Mouse (Mus musculus) hindbrain, embryonic 13.5 days (tissue): ENCODE data around the gene Acvr1b. TPM values are rescaled to one million over a fixed set of nuclear protein-coding genes. Genes with fewer than 3 reads are reported as not detected.

Source experiments
- ATAC-seq: fragments of 200-750 bp; cut with Nextera tagmentation; 2 replicates; pipeline ENCODE4 v1.8.0; 2017; ENCODE audit warnings: moderate TSS enrichment; ENCODE audit not compliant: low FRiP score
- H3K27ac ChIP-seq: fragments of 300-500 bp; sonication (generic); 2 replicates; pipeline ENCODE4 v1.5.1; 2015; ENCODE audit warnings: inconsistent platforms, mild to moderate bottlenecking, moderate library complexity
- H3K27me3 ChIP-seq: fragments of 300-500 bp; sonication (generic); 2 replicates; pipeline ENCODE4 v1.6.1; 2015; ENCODE audit warnings: mild to moderate bottlenecking, inconsistent platforms
- H3K36me3 ChIP-seq: fragments of 300-500 bp; sonication (generic); 2 replicates; pipeline ENCODE4 v1.6.1; 2015; ENCODE audit warnings: mild to moderate bottlenecking, inconsistent platforms
- H3K4me1 ChIP-seq: fragments of 300-500 bp; sonication (generic); replicated peaks from 2 replicates; pipeline ENCODE4 v1.6.1; 2015; ENCODE audit warnings: inconsistent platforms
- H3K4me2 ChIP-seq: fragments of 300-500 bp; sonication (generic); 2 replicates; pipeline ENCODE4 v1.6.1; 2015; ENCODE audit warnings: inconsistent platforms, mild to moderate bottlenecking, moderate library complexity
- H3K4me3 ChIP-seq: fragments of 300-500 bp; sonication (generic); 2 replicates; pipeline ENCODE4 v1.5.1; 2015; ENCODE audit warnings: mild to moderate bottlenecking, inconsistent platforms
- H3K9ac ChIP-seq: fragments of 300-500 bp; sonication (generic); 2 replicates; pipeline ENCODE4 v1.6.1; 2015; ENCODE audit warnings: mild to moderate bottlenecking, inconsistent platforms
- H3K9me3 ChIP-seq: fragments of 300-500 bp; sonication (generic); 2 replicates; pipeline ENCODE4 v1.6.1; 2016; ENCODE audit warnings: inconsistent platforms
- WGBS: fragments of 180-500 bp; shearing (Covaris S2); methylation state at CpG from one replicate; pipeline ENCODE4 v1.1.7; 2015; 5-methylcytosine and 5-hydroxymethylcytosine counted together
- polyA plus RNA-seq: library from polyadenylated mRNA; unstranded; fragments of >200 nt; fragmentation: Nextera tagmentation; extraction: Ambion mirVana; gene quantifications from 2 replicates; pipeline ENCODE4 v1.2.1, GENCODE M21; 2015

The Acvr1b gene
- polyA plus RNA-seq, 1 experiment from 2014 or later, result 20.5 TPM

DNA sequence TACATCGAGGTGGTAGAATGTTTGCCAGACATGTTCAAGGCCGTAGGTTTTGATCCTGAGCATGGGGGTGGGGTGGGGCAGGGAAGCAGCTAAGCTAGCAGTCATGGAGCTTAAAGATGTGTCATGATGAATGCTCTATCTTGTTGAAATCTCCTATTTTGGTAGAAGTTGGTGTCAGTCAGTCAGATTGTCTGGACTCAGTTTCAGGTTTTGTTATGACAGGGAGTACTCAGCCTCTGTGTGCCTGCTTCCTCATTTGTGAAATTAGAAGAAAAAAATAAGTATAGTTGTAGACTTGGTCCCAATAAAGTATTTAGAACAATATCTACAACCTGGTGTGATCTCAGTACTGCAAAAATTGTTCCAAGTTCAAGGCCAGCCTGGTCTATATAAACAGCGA, 35.2 kb upstream of the Acvr1b start:
- Histone ChIP-seq H3K4me3 (no peak overlapping the region), H3K27ac (no peak overlapping the region), H3K9ac (no peak overlapping the region), H3K4me1 (peaks cover 40% of the 10 kb centered on the region), H3K36me3 (no peaks in the 10 kb centered on the region), H3K4me2 (no peak overlapping the region), H3K9me3 (no peaks in the 10 kb centered on the region), H3K27me3 (0 out of 2 replicates have a peak, but pooled peaks cover 19% of the 10 kb centered on the region)
- no peak for ATAC-seq
- WGBS, result 89% methylated on average over 3 of the region's 3 CpGs

GRCm38 (mm10) chr15:101139885-101140284, 34.0 kb upstream of the Acvr1b start:
- Histone ChIP-seq H3K9ac (no peak overlapping the region; the same call in 1 of the 2 replicates), H3K9me3 (no peaks in the 10 kb centered on the region), H3K4me3 (no peak overlapping the region), H3K4me2 (no peak overlapping the region), H3K27ac (peak overlapping the region; percentile 76), H3K36me3 (no peaks in the 10 kb centered on the region), H3K27me3 (0 out of 2 replicates have a peak, but pooled peaks cover 19% of the 10 kb centered on the region), H3K4me1 (peaks cover 33% of the 10 kb centered on the region)
- ATAC-seq, result peak; percentile 26; the same call in 1 of the 2 replicates
- 10% methylated on average over 12 of the region's 12 CpGs for WGBS

DNA sequence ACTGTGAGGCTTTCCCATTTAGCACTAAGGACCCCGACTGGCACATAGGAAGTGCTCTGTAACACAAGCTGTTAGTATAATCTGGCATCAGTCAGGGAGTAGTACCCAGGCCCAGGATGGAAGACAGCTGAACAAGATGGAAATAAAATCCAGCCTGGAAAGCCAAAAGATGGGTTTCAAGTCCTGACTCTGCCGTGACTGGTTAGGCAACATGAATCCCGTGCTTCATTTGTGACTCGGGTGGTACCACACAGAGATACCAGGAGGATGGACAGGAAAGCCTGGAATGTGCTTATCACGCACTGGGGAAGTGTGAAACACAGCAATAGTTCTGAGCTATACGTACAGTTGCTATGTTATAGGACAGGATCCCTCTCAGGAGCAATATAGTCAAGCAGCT, 33.3 kb upstream of the Acvr1b start:
- Histone ChIP-seq H3K4me2 (no peak overlapping the region), H3K4me3 (no peak overlapping the region), H3K9me3 (no peaks in the 10 kb centered on the region), H3K4me1 (peaks cover 39% of the 10 kb centered on the region), H3K27me3 (0 out of 2 replicates have a peak, but pooled peaks cover 16% of the 10 kb centered on the region), H3K27ac (peak overlapping the region; percentile 76; the same call in 1 of the 2 replicates), H3K9ac (no peak overlapping the region), H3K36me3 (no peaks in the 10 kb centered on the region)
- ATAC-seq, result no peak
- WGBS, result 64% methylated on average over 6 of the region's 6 CpGs

DNA sequence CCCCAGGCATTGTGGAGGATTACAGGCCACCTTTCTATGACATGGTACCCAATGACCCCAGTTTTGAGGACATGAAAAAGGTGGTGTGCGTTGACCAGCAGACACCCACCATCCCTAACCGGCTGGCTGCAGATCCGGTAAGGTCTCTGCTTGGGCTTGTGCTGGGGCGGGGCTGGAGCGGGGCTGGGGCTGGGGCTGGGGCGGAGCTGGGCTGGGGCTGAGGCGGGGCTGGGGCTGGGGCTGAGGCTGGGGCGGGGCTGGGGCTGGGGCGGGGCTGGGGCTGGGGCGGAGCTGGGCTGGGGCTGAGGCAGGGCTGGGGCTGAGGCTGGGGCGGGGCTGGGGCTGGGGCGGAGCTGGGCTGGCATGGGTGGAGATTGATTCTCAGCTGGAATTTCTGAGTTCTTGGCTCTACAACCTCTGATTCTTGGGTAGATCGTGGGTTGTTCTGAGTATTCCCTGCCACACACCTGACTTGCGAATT, 32.8 kb upstream of the Acvr1b start:
- Histone ChIP-seq H3K4me1 (peaks cover 44% of the 10 kb centered on the region), H3K4me3 (no peak overlapping the region), H3K36me3 (no peaks in the 10 kb centered on the region), H3K27me3 (0 out of 2 replicates have a peak, but pooled peaks cover 16% of the 10 kb centered on the region), H3K27ac (no peak overlapping the region), H3K9ac (no peak overlapping the region), H3K9me3 (no peaks in the 10 kb centered on the region), H3K4me2 (no peak overlapping the region)
- peak; percentile 23; the same call in 1 of the 2 replicates for ATAC-seq
- WGBS, result 5% methylated on average over 11 of the region's 14 CpGs

DNA sequence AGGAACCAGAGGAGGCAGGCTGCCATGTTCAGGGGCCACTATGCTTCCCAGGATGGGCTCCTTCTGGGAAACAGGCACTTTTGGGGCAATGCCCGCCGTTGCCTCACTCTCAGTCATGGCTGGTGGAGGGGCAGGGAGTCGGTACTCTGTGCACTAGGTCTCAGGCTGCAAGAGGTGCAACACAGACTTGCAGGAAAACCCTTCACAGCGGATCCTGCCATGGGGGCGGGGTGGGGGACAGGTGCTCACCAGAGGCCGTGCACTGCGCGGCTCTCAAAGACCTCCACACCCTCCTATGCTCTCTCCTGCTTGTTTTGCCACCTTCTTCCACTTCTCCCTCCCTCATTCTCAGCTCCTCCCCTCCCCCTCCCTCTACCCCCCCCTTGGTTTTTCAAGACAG, 31.2 kb upstream of the Acvr1b start:
- WGBS, result 55% methylated on average over 8 of the region's 8 CpGs
- Histone ChIP-seq H3K27ac (no peak overlapping the region), H3K9ac (no peak overlapping the region), H3K36me3 (no peaks in the 10 kb centered on the region), H3K4me2 (no peak overlapping the region), H3K4me1 (peaks cover 54% of the 10 kb centered on the region), H3K4me3 (no peak overlapping the region), H3K27me3 (0 out of 2 replicates have a peak, but pooled peaks cover 23% of the 10 kb centered on the region), H3K9me3 (no peaks in the 10 kb centered on the region)
- no peak for ATAC-seq

DNA sequence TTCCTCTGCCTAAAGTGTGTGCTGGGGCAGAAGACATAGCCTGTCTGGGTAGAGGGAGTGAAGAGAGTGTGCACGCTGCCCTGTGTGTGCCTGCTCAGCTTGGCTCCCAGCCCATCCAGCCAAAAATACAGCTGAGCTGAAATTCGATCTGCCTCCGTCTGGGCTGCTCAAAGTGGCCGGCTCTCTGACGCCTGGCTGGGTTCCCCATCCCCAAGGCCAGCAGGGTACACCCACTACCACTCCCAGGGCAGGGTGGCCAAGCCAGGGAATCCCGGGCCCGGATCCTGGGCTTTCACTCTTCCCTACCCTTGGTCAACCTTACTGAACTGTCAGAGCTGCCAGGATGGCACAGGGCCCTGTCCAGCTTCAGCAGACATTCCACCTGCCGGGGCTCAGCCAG, 30.4 kb upstream of the Acvr1b start:
- Histone ChIP-seq H3K9me3 (no peaks in the 10 kb centered on the region), H3K4me2 (no peak overlapping the region), H3K9ac (no peak overlapping the region), H3K4me1 (peaks cover 57% of the 10 kb centered on the region), H3K4me3 (no peak overlapping the region), H3K27me3 (0 out of 2 replicates have a peak, but pooled peaks cover 18% of the 10 kb centered on the region), H3K36me3 (no peaks in the 10 kb centered on the region), H3K27ac (no peak overlapping the region)
- WGBS, result 20% methylated on average over 8 of the region's 8 CpGs
- ATAC-seq, result no peak

- no peak for ATAC-seq
- Histone ChIP-seq H3K9me3 (no peaks in the 10 kb centered on the region), H3K4me2 (no peak overlapping the region), H3K27ac (no peak overlapping the region), H3K9ac (no peak overlapping the region), H3K4me3 (no peak overlapping the region), H3K27me3 (0 out of 2 replicates have a peak, but pooled peaks cover 18% of the 10 kb centered on the region), H3K36me3 (no peaks in the 10 kb centered on the region), H3K4me1 (peaks cover 55% of the 10 kb centered on the region)
- 91% methylated on average over 5 of the region's 5 CpGs for WGBS
Measured at GRCm38 (mm10) chr15:101144176-101144575, 29.7 kb upstream of the Acvr1b start.

DNA sequence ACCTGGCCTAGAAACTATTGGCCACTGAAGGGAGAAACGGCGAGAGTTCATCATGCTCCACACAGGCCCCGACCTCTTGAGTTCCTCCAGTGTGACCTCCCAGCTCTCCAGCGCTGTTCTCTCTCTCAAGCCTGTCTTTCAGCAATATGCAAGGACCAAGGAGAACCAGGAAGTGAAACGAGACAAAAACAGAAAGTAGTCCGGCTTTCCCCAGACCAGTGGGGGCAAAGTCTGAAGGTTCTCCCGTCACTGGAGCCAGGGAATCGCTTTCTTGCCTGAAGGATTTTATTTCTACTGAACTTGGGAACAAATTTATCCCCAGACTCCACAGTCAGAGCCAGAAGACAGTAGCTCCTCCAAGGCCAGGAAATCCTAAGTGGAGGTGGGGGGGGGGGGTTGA, 29.1 kb upstream of the Acvr1b start:
- no peak overlapping the region for H3K4me2 ChIP-seq
- H3K9me3 ChIP-seq, result no peaks in the 10 kb centered on the region
- no peak overlapping the region for H3K27ac ChIP-seq
- H3K27me3 ChIP-seq, result 0 out of 2 replicates have a peak, but pooled peaks cover 18% of the 10 kb centered on the region
- H3K9ac ChIP-seq, result no peak overlapping the region
- no peaks in the 10 kb centered on the region for H3K36me3 ChIP-seq
- no peak for ATAC-seq
- H3K4me1 ChIP-seq, result peaks cover 49% of the 10 kb centered on the region
- H3K4me3 ChIP-seq, result no peak overlapping the region
- 87% methylated on average over 8 of the region's 8 CpGs for WGBS

DNA sequence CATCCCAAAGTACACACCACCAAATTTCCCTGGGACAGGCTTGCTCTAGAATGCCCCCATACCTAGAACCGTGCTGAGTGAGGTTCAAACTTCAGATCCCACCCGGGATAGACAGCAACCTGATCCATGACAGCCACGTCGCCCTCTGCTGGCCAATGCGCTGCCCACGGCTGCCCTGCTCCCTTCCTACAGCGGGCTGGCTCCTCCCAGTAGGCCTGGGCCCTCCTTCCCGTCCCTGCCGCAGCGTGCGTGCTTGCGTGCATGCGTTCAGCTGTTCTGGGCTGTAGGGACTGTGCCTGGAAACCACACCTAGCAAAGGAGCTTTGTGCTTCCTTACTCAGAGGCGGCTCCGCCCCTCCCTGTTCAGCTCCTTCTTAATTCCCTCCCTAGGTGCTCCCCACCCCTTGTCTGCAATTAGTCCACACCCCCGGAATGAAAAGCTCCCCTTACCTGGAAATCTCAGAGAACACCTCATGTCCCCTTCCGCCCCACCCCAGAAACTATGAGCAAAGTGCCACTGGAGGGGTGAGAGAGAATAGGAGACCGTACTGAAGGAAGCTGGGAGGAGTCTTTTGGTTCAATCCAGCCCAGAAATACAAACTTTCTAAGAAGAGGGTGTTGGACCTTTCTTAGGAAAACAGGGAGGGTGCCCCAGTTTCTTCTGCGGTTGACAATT, 28.3 kb upstream of the Acvr1b start:
- H3K27ac ChIP-seq, result 0 out of 2 replicates have a peak overlapping the region, but pooled peaks have one; percentile 44

GRCm38 (mm10) chr15:101146100-101146965, 27.5 kb upstream of the Acvr1b start:
- 0 out of 2 replicates have a peak overlapping the region, but pooled peaks have one; percentile 44 for H3K27ac ChIP-seq
- H3K36me3 ChIP-seq, result no peaks in the 10 kb centered on the region
- 0 out of 2 replicates have a peak, but pooled peaks cover 18% of the 10 kb centered on the region for H3K27me3 ChIP-seq
- H3K9ac ChIP-seq, result peak overlapping the region; percentile 16; the same call in 1 of the 2 replicates
- no peak overlapping the region for H3K4me3 ChIP-seq
- H3K4me2 ChIP-seq, result peak overlapping the region; percentile 40; the same call in 1 of the 2 replicates
- no peak for ATAC-seq
- no peaks in the 10 kb centered on the region for H3K9me3 ChIP-seq
- peaks cover 37% of the 10 kb centered on the region for H3K4me1 ChIP-seq
- WGBS, result 73% methylated on average over 15 of the region's 15 CpGs

More for the DNA sequence above, 28.3 kb upstream of the Acvr1b start:
- Histone ChIP-seq H3K36me3 (no peaks in the 10 kb centered on the region), H3K4me2 (peak overlapping the region; percentile 40), H3K27me3 (0 out of 2 replicates have a peak, but pooled peaks cover 18% of the 10 kb centered on the region), H3K9me3 (no peaks in the 10 kb centered on the region), H3K4me1 (peaks cover 41% of the 10 kb centered on the region), H3K9ac (peak overlapping the region; percentile 16; the same call in 1 of the 2 replicates), H3K4me3 (peak overlapping the region; percentile 17; the same call in 1 of the 2 replicates)
- ATAC-seq, result peak; percentile 90
- 10% methylated on average over 19 of the region's 19 CpGs for WGBS

- H3K4me1 ChIP-seq, result peaks cover 37% of the 10 kb centered on the region
- no peaks in the 10 kb centered on the region for H3K9me3 ChIP-seq
- no peaks in the 10 kb centered on the region for H3K36me3 ChIP-seq
- H3K4me3 ChIP-seq, result no peak overlapping the region
- WGBS, result 76% methylated on average over 16 of the region's 16 CpGs
- H3K27ac ChIP-seq, result no peak overlapping the region
- no peak overlapping the region for H3K4me2 ChIP-seq
- peak overlapping the region; percentile 29; the same call in 1 of the 2 replicates for H3K9ac ChIP-seq
- H3K27me3 ChIP-seq, result 0 out of 2 replicates have a peak, but pooled peaks cover 18% of the 10 kb centered on the region
- no peak for ATAC-seq
Measured at GRCm38 (mm10) chr15:101147115-101147909, 26.6 kb upstream of the Acvr1b start.
